Mouse (Mus musculus) MEL (cell line): ENCODE results near the gene Ywhae. TPM values are rescaled to one million over a fixed set of nuclear protein-coding genes. Genes with fewer than 3 reads are reported as not detected.

Experiments used
- DNase-seq: peaks from one replicate; pipeline ENCODE4 v3.0.0; 2011; ENCODE audit warnings: low read depth, low spot score
- H3K27ac ChIP-seq: 2 replicates; pipeline ENCODE4 v1.5.1; 2012; ENCODE audit warnings: low read depth, mild to moderate bottlenecking, control low read depth, low read length, moderate library complexity; ENCODE audit not compliant: control insufficient read depth
- H3K27me3 ChIP-seq, 2 experiments: fragments of 150-350 bp in 1 of 2; sonication (generic) in 1 of 2; 2 replicates each; pipeline ENCODE4 v1.6.1; 2012; ENCODE audit warnings: low read length in 2 of 2, mild to moderate bottlenecking in 2 of 2, improper control_type of control experiment in 1 of 2, moderate library complexity in 1 of 2; ENCODE audit not compliant: insufficient read depth in 2 of 2, control insufficient read depth in 1 of 2
- H3K36me3 ChIP-seq, 2 experiments: 2 replicates each; pipeline ENCODE4 v1.6.1; 2012 to 2014; ENCODE audit warnings: low read length in 2 of 2, improper control_type of control experiment in 1 of 2, inconsistent platforms in 1 of 2, mild to moderate bottlenecking in 1 of 2; ENCODE audit not compliant: insufficient read depth in 2 of 2, control insufficient read depth in 1 of 2
- H3K4me1 ChIP-seq, 2 experiments: fragments of 150-350 bp in 1 of 2; sonication (generic) in 1 of 2; 2 replicates each; pipeline ENCODE4 v1.6.1; 2012; ENCODE audit warnings: low read length in 2 of 2, improper control_type of control experiment in 1 of 2, mild to moderate bottlenecking in 1 of 2; ENCODE audit not compliant: insufficient read depth in 2 of 2, control insufficient read depth in 1 of 2
- H3K4me3 ChIP-seq, 2 experiments: fragments of 150-350 bp in 1 of 2; sonication (generic) in 1 of 2; 2 replicates each; pipeline ENCODE4 v1.5.1; 2012; ENCODE audit warnings: low read depth in 2 of 2, low read length in 2 of 2, mild to moderate bottlenecking in 2 of 2, moderate library complexity in 2 of 2, control low read depth in 1 of 2, improper control_type of control experiment in 1 of 2; ENCODE audit not compliant: control insufficient read depth in 1 of 2, insufficient read depth in 1 of 2
- H3K79me2 ChIP-seq: 2 replicates; pipeline ENCODE4 v1.6.1; 2012; ENCODE audit warnings: mild to moderate bottlenecking, low read length, moderate library complexity; ENCODE audit not compliant: control insufficient read depth, poor library complexity, insufficient read depth
- H3K9ac ChIP-seq: 2 replicates; pipeline ENCODE4 v1.6.1; 2012; ENCODE audit warnings: low read depth, mild to moderate bottlenecking, control low read depth, low read length, moderate library complexity; ENCODE audit not compliant: control insufficient read depth, poor library complexity, severe bottlenecking
- H3K9me3 ChIP-seq: fragments of 150-350 bp; sonication (generic); replicated peaks from 2 replicates; pipeline ENCODE4 v1.6.1; 2012; ENCODE audit warnings: mild to moderate bottlenecking, low read length, improper control_type of control experiment, moderate library complexity; ENCODE audit not compliant: insufficient read depth
- CHD2 ChIP-seq: IDR thresholded peaks from 2 replicates; pipeline ENCODE4 v1.6.1; 2011; ENCODE audit warnings: low read length, improper control_type of control experiment
- CTCF ChIP-seq, 3 experiments: IDR thresholded peaks in 2 of 3; conservative IDR thresholded peaks in 1 of 3; 2 replicates each; pipeline ENCODE4 v1.5.1; 2011 to 2012; ENCODE audit warnings: low read length in 3 of 3, low read depth in 2 of 3, mild to moderate bottlenecking in 2 of 3, improper control_type of control experiment in 1 of 3, inconsistent platforms in 1 of 3, mixed read lengths in 1 of 3, moderate library complexity in 1 of 3; ENCODE audit not compliant: control insufficient read depth in 1 of 3, insufficient read depth in 1 of 3, poor library complexity in 1 of 3, severe bottlenecking in 1 of 3
- E2F4 ChIP-seq: IDR thresholded peaks from 2 replicates; pipeline ENCODE4 v1.6.1; 2011; ENCODE audit warnings: low read depth, low read length, improper control_type of control experiment, borderline replicate concordance
- EP300 ChIP-seq, 2 experiments: IDR thresholded peaks; 2 replicates each; pipeline ENCODE4 v1.6.1; 2011; ENCODE audit warnings: improper control_type of control experiment in 2 of 2, low read length in 2 of 2, low read depth in 1 of 2, mild to moderate bottlenecking in 1 of 2
- GATA1 ChIP-seq: IDR thresholded peaks from 2 replicates; pipeline ENCODE4 v1.6.1; 2011; ENCODE audit warnings: low read depth, low read length, improper control_type of control experiment
- HCFC1 ChIP-seq: IDR thresholded peaks from 2 replicates; pipeline ENCODE4 v1.6.1; 2012; ENCODE audit warnings: low read depth, mild to moderate bottlenecking, inconsistent platforms, low read length, improper control_type of control experiment, moderate library complexity
- MAX ChIP-seq: IDR thresholded peaks from 2 replicates; pipeline ENCODE4 v1.6.1; 2011; ENCODE audit warnings: low read length, improper control_type of control experiment
- MAZ ChIP-seq: IDR thresholded peaks from 2 replicates; pipeline ENCODE4 v1.6.1; 2012; ENCODE audit warnings: low read depth, mild to moderate bottlenecking, inconsistent platforms, low read length, improper control_type of control experiment
- MEF2A ChIP-seq: IDR thresholded peaks from 2 replicates; pipeline ENCODE4 v1.6.1; 2014; ENCODE audit warnings: low read depth, mild to moderate bottlenecking, inconsistent platforms, low read length, improper control_type of control experiment; ENCODE audit not compliant: poor library complexity, insufficient replicate concordance, severe bottlenecking; ENCODE audit errors: extremely low read depth
- MXI1 ChIP-seq: IDR thresholded peaks from 2 replicates; pipeline ENCODE4 v1.6.1; 2011; ENCODE audit warnings: mild to moderate bottlenecking, low read depth, low read length, improper control_type of control experiment
- MYC ChIP-seq: IDR thresholded peaks from 2 replicates; pipeline ENCODE4 v1.6.1; 2011; ENCODE audit warnings: low read depth, mild to moderate bottlenecking, low read length, improper control_type of control experiment, moderate library complexity
- NELFE ChIP-seq: IDR thresholded peaks from 2 replicates; pipeline ENCODE4 v1.6.1; 2011; ENCODE audit warnings: low read depth, low read length, improper control_type of control experiment
- NRF1 ChIP-seq: IDR thresholded peaks from 2 replicates; pipeline ENCODE4 v1.6.1; 2014; ENCODE audit warnings: low read depth, mild to moderate bottlenecking, inconsistent platforms, low read length, improper control_type of control experiment, moderate library complexity; ENCODE audit not compliant: poor library complexity, insufficient read depth, severe bottlenecking
- RAD21 ChIP-seq: IDR thresholded peaks from 2 replicates; pipeline ENCODE4 v1.6.1; 2011; ENCODE audit warnings: mild to moderate bottlenecking, low read depth, low read length, improper control_type of control experiment
- RCOR1 ChIP-seq: IDR thresholded peaks from 2 replicates; pipeline ENCODE4 v1.6.1; 2012; ENCODE audit warnings: low read depth, mild to moderate bottlenecking, inconsistent platforms, low read length, improper control_type of control experiment
- SIN3A ChIP-seq: IDR thresholded peaks from 2 replicates; pipeline ENCODE4 v1.6.1; 2012; ENCODE audit warnings: low read length, improper control_type of control experiment, inconsistent platforms
- SMC3 ChIP-seq: IDR thresholded peaks from 2 replicates; pipeline ENCODE4 v1.6.1; 2011; ENCODE audit warnings: low read depth, low read length, improper control_type of control experiment
- TCF12 ChIP-seq: IDR thresholded peaks from 2 replicates; pipeline ENCODE4 v1.6.1; 2014; ENCODE audit warnings: low read depth, mild to moderate bottlenecking, inconsistent platforms, low read length, improper control_type of control experiment, moderate library complexity
- UBTF ChIP-seq: IDR thresholded peaks from 2 replicates; pipeline ENCODE4 v1.6.1; 2012; ENCODE audit warnings: low read depth, mild to moderate bottlenecking, inconsistent platforms, low read length, improper control_type of control experiment, moderate library complexity, borderline replicate concordance; ENCODE audit not compliant: insufficient read depth
- USF1 ChIP-seq: IDR thresholded peaks from 2 replicates; pipeline ENCODE4 v1.6.1; 2014; ENCODE audit warnings: low read depth, mild to moderate bottlenecking, inconsistent platforms, low read length, improper control_type of control experiment, moderate library complexity
- ZC3H11A ChIP-seq: IDR thresholded peaks from 2 replicates; pipeline ENCODE4 v1.6.1; 2012; ENCODE audit warnings: low read depth, mild to moderate bottlenecking, inconsistent platforms, low read length, improper control_type of control experiment
- ZMIZ1 ChIP-seq: IDR thresholded peaks from 2 replicates; pipeline ENCODE4 v1.6.1; 2012; ENCODE audit warnings: low read depth, mild to moderate bottlenecking, inconsistent platforms, low read length, improper control_type of control experiment, moderate library complexity
- ZNF384 ChIP-seq: IDR thresholded peaks from 2 replicates; pipeline ENCODE4 v1.6.1; 2012; ENCODE audit warnings: low read depth, mild to moderate bottlenecking, inconsistent platforms, low read length, improper control_type of control experiment
- polyA plus RNA-seq, 2 experiments: library from polyadenylated mRNA; stranded (reverse) in 1 of 2; unstranded in 1 of 2; fragments of >175 nt in 1 of 2; fragments of >200 nt in 1 of 2; gene quantifications; 2 replicates each; pipeline versions ENCODE4 v1.2.1 to v1.2.4; 2012; ENCODE audit warnings: low replicate concordance in 2 of 2, low read depth in 1 of 2; ENCODE audit not compliant: insufficient read length in 2 of 2, insufficient read depth in 1 of 2, missing spikeins in 1 of 2
- total RNA-seq: library from RNA; depleted of rRNA; stranded (reverse); fragments of 300-350 nt; gene quantifications from 2 replicates; pipeline ENCODE4 v1.2.3, GENCODE M21; 2012

The Ywhae gene
- total and polyA plus RNA-seq, 3 experiments: 303 to 855 (median 755) TPM

- Histone ChIP-seq H3K4me3 (no peak overlapping the region), H3K4me1 (no peaks in the 10 kb centered on the region; a peak in 1 of 4 replicates), H3K36me3 (peaks cover 13 to 71% of the 10 kb centered on the region in 2 experiments), H3K9me3 (no peaks in the 10 kb centered on the region), H3K27ac (no peak overlapping the region), H3K79me2 (peaks cover 45% of the 10 kb centered on the region), H3K27me3 (no peaks in the 10 kb centered on the region), H3K9ac (no peak overlapping the region)
- TF ChIP-seq CHD2: no peak
- TF ChIP-seq MAX: no peak
- no peak for TF ChIP-seq UBTF
- TF ChIP-seq ZC3H11A: no peak
- no peak for TF ChIP-seq NRF1
- TF ChIP-seq MEF2A: no peak
- no peak for TF ChIP-seq ZNF384
- TF ChIP-seq CTCF (IDR thresholded peaks at IDR 0.05 in 2 of 3, conservative IDR thresholded peaks at IDR 0.05 in 1 of 3; ENCODE audit: control insufficient read depth in 1 of 3, insufficient read depth in 1 of 3, low read depth in 2 of 3, low read length in 3 of 3, poor library complexity in 1 of 3, severe bottlenecking in 1 of 3): no peak
- TF ChIP-seq TCF12: no peak
- TF ChIP-seq ZMIZ1: no peak
- no peak for TF ChIP-seq GATA1
- no peak for TF ChIP-seq SMC3
- TF ChIP-seq RCOR1: no peak
- no peak for TF ChIP-seq USF1
- TF ChIP-seq SIN3A: no peak
- no peak for TF ChIP-seq HCFC1
- no peak for TF ChIP-seq RAD21
- no peak for DNase-seq
Observed at GRCm38 (mm10) chr11:75756687-75757086, 24.0 kb downstream of the Ywhae start.

- DNase-seq: no peak
- TF ChIP-seq MXI1: no peak
- TF ChIP-seq SMC3: no peak
- TF ChIP-seq CHD2: no peak
- TF ChIP-seq MAX: no peak
- no peak for TF ChIP-seq NELFE
- no peak for TF ChIP-seq MAZ
- TF ChIP-seq EP300 (IDR thresholded peaks at IDR 0.05; ENCODE audit: low read depth in 1 of 2, low read length in 2 of 2): no peak
- TF ChIP-seq MYC: no peak
- TF ChIP-seq NRF1: no peak
- TF ChIP-seq ZNF384: no peak
- TF ChIP-seq SIN3A: no peak
- no peak for TF ChIP-seq E2F4
- no peak for TF ChIP-seq HCFC1
- no peak for TF ChIP-seq UBTF
- H3K9ac ChIP-seq: no peak overlapping the region
- H3K9me3 ChIP-seq: no peaks in the 10 kb centered on the region
- peaks cover 9 to 64% of the 10 kb centered on the region in 2 experiments for H3K36me3 ChIP-seq
- peaks cover 30% of the 10 kb centered on the region for H3K79me2 ChIP-seq
- no peaks in the 10 kb centered on the region; a peak in 1 of 4 replicates for H3K4me1 ChIP-seq
- no peak overlapping the region for H3K27ac ChIP-seq
- H3K4me3 ChIP-seq: no peak overlapping the region
- H3K27me3 ChIP-seq: no peaks in the 10 kb centered on the region
Observed at GRCm38 (mm10) chr11:75758553-75758952, 25.9 kb downstream of the Ywhae start.
